Mouse (Mus musculus): ENCODE data around the gene Hpcal4. TPM values are rescaled to one million over a fixed set of nuclear protein-coding genes. Genes with fewer than 3 reads are reported as not detected.

Hpcal4 gene
- polyA plus RNA-seq, 1 experiment from 2014 or later = 1.1 TPM

Other genes with a start within 250 kb of the Hpcal4 start
- 0.38 and 0.42 TPM in 2 replicates for gene Mfsd2a, start 222.0 kb upstream of the Hpcal4 start, polyA plus RNA-seq (2014; fragmentation: Nextera tagmentation; extraction: Ambion mirVana)
- 0.35 and 0.63 TPM in 2 replicates for gene Mycl, start 187.6 kb upstream of the Hpcal4 start, polyA plus RNA-seq (2014; fragmentation: Nextera tagmentation; extraction: Ambion mirVana)
- gene Trit1, start 166.6 kb upstream of the Hpcal4 start, polyA plus RNA-seq (2014; fragmentation: Nextera tagmentation; extraction: Ambion mirVana) = 11.1 and 12.1 TPM in 2 replicates
- 0.22 and 0.23 TPM in 2 replicates for gene Bmp8b, start 78.1 kb upstream of the Hpcal4 start, polyA plus RNA-seq (2014; fragmentation: Nextera tagmentation; extraction: Ambion mirVana)
- not detected in 2 replicates for gene Oxct2b, start 67.0 kb upstream of the Hpcal4 start, polyA plus RNA-seq (2014; fragmentation: Nextera tagmentation; extraction: Ambion mirVana)
- 51.7 and 54.8 TPM in 2 replicates for gene Ppie, start 43.3 kb upstream of the Hpcal4 start, polyA plus RNA-seq (2014; fragmentation: Nextera tagmentation; extraction: Ambion mirVana)
- 1.7 and 2.1 TPM in 2 replicates for gene Nt5c1a, start 18.3 kb downstream of the Hpcal4 start, polyA plus RNA-seq (2014; fragmentation: Nextera tagmentation; extraction: Ambion mirVana)
- gene Heyl, start 50.3 kb downstream of the Hpcal4 start, polyA plus RNA-seq (2014; fragmentation: Nextera tagmentation; extraction: Ambion mirVana) = 10.7 and 11.4 TPM in 2 replicates
- 63.0 and 80.2 TPM in 2 replicates for gene Pabpc4, start 79.1 kb downstream of the Hpcal4 start, polyA plus RNA-seq (2014; fragmentation: Nextera tagmentation; extraction: Ambion mirVana)
- not detected in 2 replicates for gene Oxct2a, start 140.4 kb downstream of the Hpcal4 start, polyA plus RNA-seq (2014; fragmentation: Nextera tagmentation; extraction: Ambion mirVana)
- not detected in 2 replicates for gene Bmp8a, start 160.0 kb downstream of the Hpcal4 start, polyA plus RNA-seq (2014; fragmentation: Nextera tagmentation; extraction: Ambion mirVana)